Mouse (Mus musculus) retina, postnatal 7 days (tissue): Measurements from ENCODE around the gene Tspan3.

Experiments used
- DNase-seq: peaks from one replicate; pipeline ENCODE4 v3.0.0-alpha.2; 2012; ENCODE audit warnings: low read depth, low spot score

Tspan3 gene

GRCm38 (mm10) chr9:56118091-56118490 is 47.2 kb downstream of the Tspan3 start:
- no peak for DNase-seq

- no peak for DNase-seq
Observed at GRCm38 (mm10) chr9:56108174-56108573, 57.1 kb downstream of the Tspan3 start.

- DNase-seq, result no peak
Observed at GRCm38 (mm10) chr9:56107527-56107926, 57.8 kb downstream of the Tspan3 start.

GRCm38 (mm10) chr9:56106274-56107072 is 58.8 kb downstream of the Tspan3 start:
- no peak for DNase-seq

GRCm38 (mm10) chr9:56104921-56105320 is 60.4 kb downstream of the Tspan3 start:
- DNase-seq, result no peak

- DNase-seq, result no peak
Observed at GRCm38 (mm10) chr9:56101022-56101421, 64.3 kb downstream of the Tspan3 start.

- no peak for DNase-seq
Observed at GRCm38 (mm10) chr9:56100041-56100522, 65.2 kb downstream of the Tspan3 start.

GRCm38 (mm10) chr9:56097584-56098298 is 67.5 kb downstream of the Tspan3 start:
- DNase-seq, result no peak

GRCm38 (mm10) chr9:56092102-56092501 is 73.2 kb downstream of the Tspan3 start:
- DNase-seq, result no peak

- DNase-seq, result no peak
Observed at GRCm38 (mm10) chr9:56090546-56091225, 74.6 kb downstream of the Tspan3 start.

GRCm38 (mm10) chr9:56089778-56090520 is 75.3 kb downstream of the Tspan3 start, which contains the start of gene Pstpip1:
Gene Pstpip1 (plus strand): TSS chr9:56089962.
- peak; percentile 9 for DNase-seq

- DNase-seq, result no peak
Observed at GRCm38 (mm10) chr9:56086524-56086923, 78.8 kb downstream of the Tspan3 start.
